Mouse (Mus musculus): ENCODE results near the gene Tmem14c. TPM values are rescaled to one million over a fixed set of nuclear protein-coding genes. Genes with fewer than 3 reads are reported as not detected.

Gene Tmem14c
- total RNA-seq, 4 experiments from 2014 or later, result 108 to 169 (median 133) TPM

GRCm38 (mm10) chr13:41008946-41009345 is 7.1 kb upstream of the Tmem14c start:
- DNase-seq, result no peak

GRCm38 (mm10) chr13:41016797-41017405 is 809 bp downstream of the Tmem14c start:
- peak; percentile 26 for DNase-seq

DNA sequence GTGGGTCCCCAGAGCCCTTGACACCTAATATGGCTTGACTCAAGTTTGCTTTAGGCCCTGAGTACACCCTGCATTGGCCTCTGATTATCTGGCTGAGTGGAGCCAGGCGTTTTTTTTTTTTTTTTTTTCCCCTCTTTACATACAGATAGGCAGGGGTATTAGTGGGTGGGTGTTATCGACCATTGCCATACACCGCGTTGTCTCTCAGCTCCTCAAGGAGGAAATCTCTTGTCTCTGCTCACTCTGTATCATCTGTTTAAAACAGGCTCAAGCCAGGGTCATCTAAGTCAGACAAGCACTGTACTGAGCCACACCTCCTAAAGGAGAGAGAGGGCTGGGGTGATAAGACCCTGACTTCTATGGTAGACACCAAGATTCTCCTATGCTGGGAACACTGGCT is 1.7 kb downstream of the Tmem14c start:
- no peak for DNase-seq

DNA sequence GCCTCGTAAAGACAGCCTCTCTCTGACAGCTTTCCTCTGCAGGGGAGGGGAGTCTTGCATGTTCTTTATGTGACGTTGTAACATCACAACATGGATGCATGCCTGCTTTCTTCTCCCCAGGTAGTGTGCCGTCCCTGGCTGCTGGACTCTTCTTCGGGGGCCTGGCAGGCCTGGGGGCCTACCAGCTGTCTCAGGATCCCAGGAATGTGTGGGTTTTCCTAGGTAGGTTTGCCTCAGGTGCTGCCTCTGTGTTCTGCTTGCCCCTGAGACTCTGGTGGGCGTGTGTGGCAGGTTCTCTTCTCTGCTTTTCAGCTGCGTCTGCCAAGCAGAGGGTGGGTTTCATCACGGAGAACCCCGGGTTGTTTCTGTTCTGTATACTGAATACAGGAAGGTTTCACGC is 2.1 kb downstream of the Tmem14c start:
- no peak for DNase-seq

DNA sequence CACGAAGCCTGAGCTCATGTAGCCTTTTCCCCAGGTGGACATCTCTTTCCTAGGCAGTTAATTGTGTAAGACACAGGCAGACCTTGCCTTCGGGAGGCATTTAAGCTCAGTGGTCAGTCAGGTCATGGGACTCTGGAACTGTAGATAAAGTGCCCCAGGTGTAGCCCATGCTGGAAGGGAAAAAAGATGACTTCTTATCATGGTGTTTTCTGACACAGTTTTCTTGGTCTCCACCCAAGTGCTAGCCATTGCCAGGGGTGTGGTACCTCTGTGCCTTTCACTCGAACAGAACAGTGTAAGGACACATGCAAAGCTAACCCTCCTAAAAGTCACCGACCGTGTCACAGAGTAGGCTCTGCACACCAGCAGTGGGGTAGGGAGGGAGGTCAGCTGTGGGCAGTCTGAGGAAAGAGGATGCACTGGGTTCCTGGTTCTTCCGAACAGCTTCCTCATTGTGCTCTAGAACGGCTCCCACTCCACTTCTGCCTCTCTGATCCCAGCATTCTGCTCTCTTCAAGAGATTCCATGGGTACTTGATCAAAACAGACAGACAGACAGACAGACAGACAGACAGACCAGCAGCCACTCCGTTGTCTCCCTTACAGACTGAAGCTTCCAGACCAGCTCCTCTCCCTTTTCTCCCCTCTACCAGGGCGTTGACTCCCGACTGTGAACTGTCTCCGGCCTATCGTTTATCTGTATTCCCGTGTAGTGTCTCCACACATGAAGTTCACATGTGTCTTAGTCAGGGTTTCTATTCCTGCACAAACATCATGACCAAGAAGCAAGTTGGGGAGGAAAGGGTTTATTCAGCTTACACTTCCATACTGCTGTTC is 2.9 kb downstream of the Tmem14c start:
- no peak for DNase-seq

DNA sequence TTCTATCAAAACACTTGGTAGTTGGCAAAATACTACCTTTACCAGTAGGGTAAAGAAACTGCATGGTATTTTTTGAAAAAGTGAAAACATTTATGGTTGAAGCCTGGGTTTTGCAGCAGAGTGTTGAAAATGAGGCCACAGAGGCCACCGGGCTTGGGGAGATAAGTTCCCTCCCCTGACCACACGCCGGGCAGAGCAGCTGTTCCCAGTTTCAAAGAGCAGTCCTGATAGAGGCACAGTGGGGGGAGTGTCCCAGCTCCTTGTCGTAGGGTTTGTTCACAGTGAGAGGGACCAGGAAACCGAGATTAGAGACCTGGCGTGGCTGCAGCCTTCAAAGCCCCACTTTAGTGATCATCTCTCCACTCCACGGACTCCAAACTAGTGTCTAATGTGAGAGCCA is 4.4 kb downstream of the Tmem14c start:
- DNase-seq, result no peak

GRCm38 (mm10) chr13:41021607-41022006 is 5.5 kb downstream of the Tmem14c start:
- DNase-seq, result no peak

GRCm38 (mm10) chr13:41022099-41022498 is 6.0 kb downstream of the Tmem14c start:
- no peak for DNase-seq

GRCm38 (mm10) chr13:41030098-41030497 is 14.0 kb downstream of the Tmem14c start:
- no peak for DNase-seq

DNA sequence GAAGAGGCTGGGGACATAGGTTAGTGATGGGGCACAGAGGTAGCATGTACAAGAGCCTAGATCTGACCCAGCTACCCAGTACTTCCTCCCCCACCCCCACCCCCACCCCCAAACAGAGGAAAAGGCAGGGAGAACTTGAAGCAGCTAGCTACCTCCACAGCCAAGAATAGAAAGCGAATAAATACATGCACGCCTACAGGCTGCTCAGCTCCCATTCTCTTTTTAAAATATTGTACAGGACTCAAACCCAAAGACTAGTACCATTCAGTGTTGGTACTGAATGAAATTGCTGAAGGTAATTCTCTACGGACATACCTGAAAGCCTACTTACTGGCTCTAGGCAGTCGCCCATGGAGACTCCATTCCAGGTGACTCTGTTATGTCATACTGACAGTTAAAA is 26.4 kb downstream of the Tmem14c start:
- no peak for DNase-seq

DNA sequence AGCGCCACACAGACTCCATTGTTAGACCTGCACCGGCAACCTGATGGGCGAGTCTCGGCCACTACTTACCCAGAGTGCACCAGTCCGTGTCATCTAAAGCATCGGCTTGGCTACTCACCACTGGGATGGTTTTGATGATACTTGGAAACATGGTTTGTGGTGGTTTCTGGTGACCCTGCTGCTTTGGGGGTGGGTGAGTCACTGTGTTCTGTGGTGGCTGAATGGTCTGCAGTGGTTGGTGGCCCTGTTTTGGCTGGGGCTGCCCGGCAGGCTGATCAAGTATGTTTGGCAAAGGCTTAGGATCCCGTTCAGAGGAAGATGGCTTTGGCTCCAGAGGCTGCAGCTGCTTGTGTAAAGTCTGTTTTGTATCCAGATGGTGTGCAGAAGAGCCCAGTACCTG is 29.8 kb downstream of the Tmem14c start:
- DNase-seq, result no peak

DNA sequence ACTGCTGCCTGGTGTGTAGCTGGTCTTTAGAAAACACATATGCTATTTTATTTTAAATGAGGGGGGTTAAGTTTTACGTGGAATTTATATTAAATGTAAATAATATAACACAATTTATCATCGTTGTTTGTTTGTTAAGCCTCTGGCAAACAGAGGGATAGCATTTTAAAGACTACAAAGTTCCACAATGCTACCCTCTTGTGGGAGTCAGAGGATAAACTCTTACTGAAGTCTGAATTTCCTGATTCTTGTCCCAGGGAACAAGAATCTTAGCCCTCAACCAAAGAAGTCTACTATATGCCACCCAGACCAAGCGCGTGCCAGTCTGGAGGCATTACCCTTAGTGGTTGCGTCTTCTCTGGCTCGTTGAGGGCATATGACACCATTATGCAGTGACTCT is 31.2 kb downstream of the Tmem14c start:
- DNase-seq, result no peak

- no peak for DNase-seq
Measured at GRCm38 (mm10) chr13:41051965-41052364, 35.9 kb downstream of the Tmem14c start.

GRCm38 (mm10) chr13:41067618-41068017 is 51.5 kb downstream of the Tmem14c start:
- no peak for DNase-seq

DNA sequence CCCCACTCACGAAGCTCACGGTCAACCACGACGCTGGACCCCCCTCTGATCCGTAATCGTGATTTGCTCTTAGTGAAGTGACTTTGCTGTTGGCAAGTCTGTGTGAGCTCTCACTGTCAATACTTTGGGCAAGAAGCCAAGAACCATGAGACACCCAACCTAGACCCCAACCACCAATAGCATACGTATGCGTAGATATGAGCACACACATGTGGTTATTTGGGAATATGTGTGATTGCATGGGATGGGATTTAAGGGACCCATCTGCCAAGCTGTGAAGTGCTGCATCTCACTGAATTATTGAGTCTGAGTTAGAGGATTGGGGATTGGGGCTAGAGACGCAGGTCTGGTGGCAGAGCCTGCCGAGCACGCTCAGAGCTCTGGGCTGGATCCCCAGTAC is 55.5 kb downstream of the Tmem14c start:
- no peak for DNase-seq

Other genes with a start within 250 kb of the Tmem14c start
- 1 to 10 TPM; 4.8 to 9.1 (median 7.1) TPM for gene Gcnt2, start 156.5 kb upstream of the Tmem14c start, total RNA-seq (2022)
- gene Pak1ip1, start 15.3 kb upstream of the Tmem14c start, total RNA-seq (2022), result 10 to 100 TPM; 55.7 to 64.6 (median 57.4) TPM
- under 1 TPM in 2 of 4 experiments, not detected in 2; 0.09 to 0.22 TPM for gene Mak, start 63.4 kb downstream of the Tmem14c start, total RNA-seq (2022)
- not detected for gene Gcm2, start 94.7 kb downstream of the Tmem14c start, total RNA-seq (2022)
- not detected for gene Sycp2l, start 98.0 kb downstream of the Tmem14c start, total RNA-seq (2022)
- under 1 TPM; 0.49 to 0.78 (median 0.52) TPM for gene Elovl2, start 204.1 kb downstream of the Tmem14c start, total RNA-seq (2022)
- gene Smim13, start 233.6 kb downstream of the Tmem14c start, total RNA-seq (2022), result 10 to 100 TPM in 3 of 4 experiments, 1 to 10 TPM in 1; 10.0 to 12.2 (median 10.4) TPM